Mouse (Mus musculus) large intestine, adult 2 months (tissue): ENCODE results near the gene Chrnb4. TPM values are rescaled to one million over a fixed set of nuclear protein-coding genes. Genes with fewer than 3 reads are reported as not detected.

Experiments used
- DNase-seq: peaks from one replicate; pipeline ENCODE4 v3.0.0-alpha.2; 2012; ENCODE audit warnings: low read depth, low spot score
- WGBS: fragments of 180-500 bp; shearing (Covaris S2); methylation state at CpG from one replicate; pipeline ENCODE4 v1.1.7; 2018; 5-methylcytosine and 5-hydroxymethylcytosine counted together
- polyA plus RNA-seq: library from polyadenylated mRNA; depleted of rRNA; stranded (reverse); fragments of >200 nt; gene quantifications from 2 replicates; pipeline ENCODE4 v1.2.3, GENCODE M21; 2012; rRNA removed

Chrnb4 gene
- 3.6 and 3.7 TPM in 2 replicates for polyA plus RNA-seq

DNA sequence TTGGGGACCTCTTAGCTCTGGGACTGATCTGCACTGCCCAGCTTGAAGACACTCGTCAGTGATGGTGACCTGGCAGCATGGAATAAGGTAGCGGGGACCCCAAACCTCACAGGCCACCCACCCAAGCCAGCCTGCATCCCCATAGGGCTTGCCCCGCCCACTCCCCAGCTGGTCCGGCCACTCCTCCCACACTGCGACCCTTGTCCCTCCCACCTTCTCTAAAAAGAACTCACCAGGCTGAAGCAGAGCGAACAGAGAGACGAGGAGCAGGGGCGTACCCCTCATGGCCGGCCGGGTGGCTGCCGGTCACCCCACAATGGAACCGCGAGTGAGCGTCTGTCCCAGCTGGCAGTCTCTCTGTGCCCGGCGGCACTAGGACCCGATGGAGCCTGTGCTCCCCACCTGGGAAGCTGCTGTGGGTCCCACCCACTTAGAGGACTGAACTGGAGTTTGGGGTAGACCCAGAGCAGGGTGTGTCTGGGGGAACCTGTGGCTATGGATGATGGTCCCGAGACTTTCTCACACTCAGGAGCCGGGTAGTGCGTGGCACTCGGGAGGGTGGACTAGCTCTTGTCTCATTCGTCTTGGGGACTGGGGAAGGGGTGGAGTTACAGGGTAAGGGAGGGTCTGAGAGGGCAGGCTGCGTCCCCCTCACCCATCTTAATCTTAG, at the start of gene Chrnb4:
TSS of gene Chrnb4 (minus strand) at position 569 of the 670 bp plus-strand sequence.
- no peak for DNase-seq
- WGBS: 4% methylated on average over 23 of the region's 23 CpGs

DNA sequence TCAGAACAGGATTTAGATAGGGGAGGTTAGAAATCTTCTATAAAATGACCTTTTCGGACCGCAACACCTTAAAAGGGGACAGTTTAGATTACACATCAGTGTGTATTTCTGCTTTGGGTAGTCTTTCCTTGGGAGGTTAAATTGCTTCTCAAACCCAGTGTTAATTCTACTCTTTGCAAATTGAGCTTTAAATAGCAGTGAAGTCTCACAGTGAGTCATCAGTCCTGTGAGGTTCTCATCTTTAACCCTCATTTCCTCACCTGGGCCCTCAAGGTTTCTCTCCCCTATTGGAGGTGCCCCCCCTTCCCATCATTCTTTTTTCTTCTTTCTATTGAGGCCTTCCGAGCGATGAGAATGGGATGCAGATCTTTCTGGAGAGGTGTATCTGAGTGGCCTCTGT, 48.3 kb upstream of the Chrnb4 start:
- 96% methylated on average over 4 of the region's 4 CpGs for WGBS
- DNase-seq: no peak

DNA sequence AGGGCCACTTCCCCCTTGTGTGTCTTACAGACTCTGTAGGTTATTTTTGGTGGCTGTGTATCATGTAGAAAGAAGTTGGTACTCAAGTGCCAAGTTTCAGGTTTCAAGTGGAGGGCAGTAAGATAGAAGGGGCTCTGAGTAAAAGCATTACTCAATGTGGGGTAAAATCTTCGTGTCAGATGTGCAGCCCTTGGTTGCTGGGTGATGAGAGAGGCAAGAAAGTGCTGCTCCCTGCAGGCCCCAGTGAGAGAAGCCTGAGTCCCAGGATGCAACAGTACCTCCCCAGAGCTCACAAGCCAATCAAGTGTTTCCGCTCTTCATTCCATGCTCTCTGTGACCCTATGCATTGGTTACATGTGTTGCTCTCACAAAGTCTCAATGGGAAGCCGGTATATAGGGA, 47.5 kb upstream of the Chrnb4 start:
- 72% methylated on average over 3 of the region's 3 CpGs for WGBS
- DNase-seq: no peak

DNA sequence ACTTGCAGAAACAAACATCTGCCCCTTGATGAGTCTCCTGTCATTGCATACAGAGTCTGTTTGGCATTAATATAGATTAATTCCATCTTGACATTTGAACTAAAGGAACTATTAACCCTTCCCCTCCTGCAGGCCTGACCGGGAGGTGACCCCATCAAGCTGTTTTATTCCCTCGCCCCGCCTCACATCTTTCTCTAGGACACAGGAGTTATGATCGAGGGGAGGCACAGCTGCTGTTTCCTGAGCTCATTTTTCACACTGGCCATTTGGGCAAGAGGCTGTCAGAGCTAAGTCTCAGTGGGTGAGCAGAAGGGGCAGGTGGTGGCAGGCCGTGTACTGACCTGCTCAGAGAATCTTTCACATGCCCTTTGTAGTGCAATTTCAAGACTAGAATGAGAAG, 41.6 kb upstream of the Chrnb4 start:
- 48% methylated on average over 5 of the region's 5 CpGs for WGBS
- DNase-seq: no peak

DNA sequence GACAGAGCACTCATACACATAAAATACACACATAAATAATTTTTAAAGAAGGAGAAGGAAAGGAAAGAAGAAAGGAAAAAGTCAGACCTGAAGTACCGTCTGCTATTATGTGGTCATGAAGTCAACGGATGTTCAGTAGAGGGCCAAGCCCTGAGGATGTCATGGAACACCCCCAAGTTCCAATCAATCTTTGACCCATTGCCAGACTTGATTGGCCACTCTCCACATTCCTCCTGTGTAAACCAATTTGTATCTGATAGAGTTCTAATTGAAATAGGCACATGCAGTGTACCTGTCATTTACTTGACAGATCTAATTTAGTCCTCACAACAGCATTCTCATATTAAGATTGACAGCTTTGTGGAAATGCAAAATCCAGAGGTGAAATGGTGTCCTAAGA, 40.6 kb upstream of the Chrnb4 start:
- WGBS: 82% methylated on average over 2 of the region's 2 CpGs
- DNase-seq: no peak

DNA sequence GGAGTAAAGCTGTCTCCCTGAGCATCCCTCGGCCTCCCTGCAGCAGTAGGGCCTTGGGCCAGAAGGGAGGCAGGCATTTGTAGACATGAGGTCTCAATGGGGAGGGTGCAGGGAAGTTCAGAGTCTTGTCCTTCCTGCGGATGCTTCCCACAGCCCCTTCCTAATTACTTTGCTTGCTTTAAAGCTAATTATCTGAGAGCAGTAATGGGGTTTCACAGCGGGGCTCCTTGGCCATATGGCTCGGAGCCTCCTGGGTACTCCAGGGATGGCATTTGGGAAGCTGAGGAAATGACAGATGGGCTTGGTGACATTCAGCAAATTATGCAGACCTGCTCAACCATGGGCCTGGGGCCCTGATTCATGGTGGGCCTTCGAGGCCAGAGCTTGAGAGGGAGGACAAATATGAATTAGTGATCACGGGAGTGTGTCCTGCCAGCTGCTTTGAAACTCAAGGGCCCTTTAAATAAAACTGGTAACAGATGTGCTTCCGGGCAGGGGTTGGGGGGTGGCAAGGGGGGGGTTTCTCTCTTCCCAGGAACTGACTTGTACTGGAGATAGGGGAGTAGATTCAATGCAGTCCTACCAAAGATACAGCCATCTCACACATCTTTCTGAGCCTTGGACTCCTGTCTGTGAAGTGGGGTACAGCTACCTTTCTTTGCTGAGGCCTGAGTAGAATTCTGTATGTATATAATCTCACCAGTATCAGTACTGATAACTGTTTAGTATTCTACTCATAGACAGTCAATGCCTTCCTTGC, 34.8 kb upstream of the Chrnb4 start:
- 50% methylated on average over 7 of the region's 7 CpGs for WGBS

DNA sequence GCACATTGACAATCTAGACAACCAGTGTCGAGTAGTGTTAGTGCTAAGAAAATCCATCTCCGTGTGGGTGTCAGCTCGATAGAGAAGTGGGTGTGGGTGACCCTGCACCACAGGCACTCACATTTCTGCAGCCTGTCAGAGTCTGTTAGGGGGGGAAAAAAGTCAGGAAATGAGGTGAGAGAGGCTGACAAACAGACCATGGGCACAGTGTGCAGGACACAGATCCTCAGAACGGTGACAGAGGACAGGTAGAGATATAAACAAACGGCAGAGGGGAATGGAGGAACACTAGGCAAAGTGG, 19.3 kb upstream of the Chrnb4 start:
- 52% methylated on average over 5 of the region's 5 CpGs for WGBS
- DNase-seq: no peak

More for the DNA sequence above, 34.8 kb upstream of the Chrnb4 start:
- no peak for DNase-seq

DNA sequence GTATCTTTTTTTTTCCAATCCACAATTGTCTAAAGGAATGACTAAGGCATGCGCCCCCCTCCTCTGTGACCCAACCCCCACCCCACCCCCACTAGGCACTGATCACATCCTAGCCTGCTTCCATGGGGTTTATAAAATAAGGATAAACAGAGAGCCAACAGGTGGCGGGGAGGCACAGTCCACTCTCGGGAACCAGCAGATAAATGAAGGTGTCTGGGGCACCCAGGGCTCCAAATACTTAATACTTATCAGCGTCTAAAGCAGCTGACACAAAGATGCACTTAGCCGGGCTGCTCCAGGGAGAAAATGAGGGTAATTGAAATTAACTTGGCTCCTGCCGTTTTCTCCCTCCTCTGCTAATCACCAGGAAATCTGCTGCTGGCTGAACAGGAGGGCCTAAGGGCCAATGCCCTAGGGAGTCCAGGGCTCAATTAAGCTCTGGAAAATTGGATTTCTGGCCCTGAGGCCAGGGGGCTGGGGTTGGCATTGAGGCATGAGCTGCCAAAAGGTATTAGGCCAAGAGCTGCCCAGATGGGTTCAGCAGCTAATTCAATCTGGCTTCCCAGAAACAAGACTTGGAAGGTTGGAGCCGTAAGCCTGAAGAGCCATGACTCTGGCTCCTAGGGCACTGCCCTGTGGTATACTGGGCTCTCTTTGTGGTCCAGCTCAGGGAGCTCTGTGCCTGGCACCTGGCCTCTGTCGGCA, 18.8 kb upstream of the Chrnb4 start:
- 66% methylated on average over 8 of the region's 8 CpGs for WGBS
- no peak for DNase-seq

DNA sequence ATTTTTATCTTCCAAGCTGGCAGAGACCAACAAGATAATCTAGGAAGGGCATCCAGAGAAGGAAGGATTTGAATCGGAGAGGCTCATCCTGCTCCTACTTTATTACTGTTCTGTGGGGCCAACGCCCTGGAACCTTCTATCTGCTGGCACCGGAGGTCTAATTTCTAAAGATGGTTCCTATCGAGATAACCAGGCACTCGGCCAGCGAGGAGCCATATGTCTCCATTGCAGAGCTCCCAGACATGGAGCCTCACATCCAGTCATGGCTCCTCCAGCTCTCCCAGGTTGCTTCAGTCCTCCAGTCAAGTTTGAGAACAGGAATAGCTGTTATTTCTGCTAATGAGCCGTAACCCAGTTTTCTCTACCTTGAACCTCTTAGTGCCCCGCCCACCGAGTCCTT, 16.7 kb upstream of the Chrnb4 start:
- no peak for DNase-seq
- 54% methylated on average over 9 of the region's 9 CpGs for WGBS

DNA sequence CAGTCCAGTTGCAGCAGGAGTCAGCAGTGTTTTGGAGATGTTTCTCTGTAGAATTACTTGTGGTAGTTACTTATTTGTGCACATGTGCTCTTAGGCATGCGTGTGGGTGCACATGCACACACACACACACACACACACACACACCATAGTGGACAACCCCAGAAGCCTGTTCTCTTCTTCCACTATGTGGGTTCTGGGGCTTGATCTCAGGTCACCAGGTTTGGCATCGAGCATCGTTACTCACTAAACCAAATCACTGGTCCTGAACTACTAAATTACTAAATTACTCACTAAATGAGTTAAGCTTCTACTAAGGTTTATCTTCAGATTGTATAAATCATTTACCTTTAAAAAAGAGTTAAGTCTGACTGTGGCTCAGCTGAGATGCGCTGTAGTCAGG, 9.5 kb upstream of the Chrnb4 start:
- 85% methylated on average over 4 of the region's 4 CpGs for WGBS
- DNase-seq: no peak

DNA sequence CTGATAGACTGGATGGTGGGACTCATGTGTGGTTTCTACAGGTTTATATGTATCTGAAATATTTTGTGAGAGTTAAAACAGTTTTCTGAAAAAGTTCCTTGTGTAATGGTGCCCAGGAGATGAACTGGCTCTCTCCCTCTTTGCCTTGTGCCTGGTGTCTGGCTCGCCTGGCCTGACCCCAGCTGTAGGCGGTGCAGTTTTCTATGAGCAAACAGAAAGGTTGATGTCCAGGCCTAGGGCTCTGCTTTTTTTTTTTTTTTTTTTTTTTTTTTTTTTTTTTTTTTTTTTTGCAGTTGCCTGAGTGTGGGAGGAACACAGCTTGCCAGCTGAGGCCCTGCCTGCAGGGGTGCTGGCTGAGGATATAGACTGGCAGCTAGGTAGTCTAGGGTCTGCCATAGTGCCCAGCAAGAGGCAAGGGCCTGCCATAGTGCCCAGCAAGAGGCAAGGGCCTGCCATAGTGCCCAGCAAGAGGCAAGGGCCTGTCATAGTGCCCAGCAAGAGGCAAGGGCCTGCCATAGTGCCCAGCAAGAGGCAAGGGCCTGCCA, 6.9 kb upstream of the Chrnb4 start:
- WGBS: 44% methylated on average over 2 of the region's 2 CpGs
- DNase-seq: no peak

DNA sequence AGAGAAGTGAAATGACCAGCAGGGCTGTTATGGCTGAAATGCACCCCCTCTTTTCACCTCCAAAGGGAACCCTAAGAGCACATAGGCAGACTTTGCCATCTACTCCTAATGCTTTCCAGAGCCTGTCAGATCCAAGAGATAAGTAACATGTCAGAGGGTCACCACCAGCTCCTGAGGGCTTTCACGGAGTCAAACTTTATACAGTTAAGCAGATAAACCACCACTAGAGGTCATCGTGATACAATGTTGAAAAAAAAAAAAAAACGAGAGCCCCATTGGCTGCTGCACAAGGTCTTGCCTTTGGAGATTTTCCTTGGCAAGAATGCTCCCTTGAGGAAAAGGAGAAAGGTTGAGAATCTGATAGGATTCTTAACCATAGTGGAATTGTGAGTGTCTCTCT, 1.8 kb downstream of the Chrnb4 start:
- no peak for DNase-seq
- 0% methylated on average over 3 of the region's 3 CpGs for WGBS

DNA sequence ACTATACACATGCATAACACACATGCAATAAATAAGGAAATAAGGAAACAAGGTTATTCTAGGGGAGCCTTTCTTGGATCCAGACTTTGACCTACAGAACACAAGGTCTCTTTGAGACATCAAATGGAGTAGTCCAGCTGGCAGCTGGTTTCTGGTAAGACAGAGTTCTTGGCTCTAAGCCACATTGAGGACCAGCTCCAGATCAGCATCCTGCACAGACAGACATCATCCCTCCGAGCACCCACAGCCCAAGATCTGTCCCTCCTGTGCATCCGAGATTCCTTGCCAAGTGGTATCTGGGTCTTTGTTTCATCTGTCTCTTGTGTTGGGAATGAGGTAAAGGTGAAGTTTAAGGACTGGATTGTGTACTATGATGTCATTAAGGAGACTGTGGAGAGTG, 3.6 kb downstream of the Chrnb4 start:
- 31% methylated on average over 2 of the region's 2 CpGs for WGBS
- DNase-seq: no peak

DNA sequence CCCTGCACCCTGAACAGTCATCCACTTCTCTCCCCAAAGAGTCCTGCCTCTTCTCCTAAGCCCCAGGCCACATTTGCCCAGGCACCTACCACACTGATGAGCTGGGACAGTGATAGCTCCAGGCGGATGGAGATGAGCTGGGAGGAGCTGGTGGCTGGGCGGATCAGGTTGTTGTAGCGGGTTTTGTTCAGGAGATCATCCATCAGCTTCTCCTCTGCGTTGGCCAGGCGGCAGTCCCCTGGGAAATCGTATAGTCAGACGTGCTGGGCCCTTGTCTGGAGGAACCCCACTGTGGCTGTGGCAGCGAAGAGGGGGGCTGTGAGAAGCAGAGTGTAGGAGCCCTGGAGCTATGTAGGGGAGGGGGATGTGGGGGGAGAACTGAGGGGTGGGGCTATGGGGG, 4.9 kb downstream of the Chrnb4 start:
- DNase-seq: no peak
- 65% methylated on average over 8 of the region's 8 CpGs for WGBS

DNA sequence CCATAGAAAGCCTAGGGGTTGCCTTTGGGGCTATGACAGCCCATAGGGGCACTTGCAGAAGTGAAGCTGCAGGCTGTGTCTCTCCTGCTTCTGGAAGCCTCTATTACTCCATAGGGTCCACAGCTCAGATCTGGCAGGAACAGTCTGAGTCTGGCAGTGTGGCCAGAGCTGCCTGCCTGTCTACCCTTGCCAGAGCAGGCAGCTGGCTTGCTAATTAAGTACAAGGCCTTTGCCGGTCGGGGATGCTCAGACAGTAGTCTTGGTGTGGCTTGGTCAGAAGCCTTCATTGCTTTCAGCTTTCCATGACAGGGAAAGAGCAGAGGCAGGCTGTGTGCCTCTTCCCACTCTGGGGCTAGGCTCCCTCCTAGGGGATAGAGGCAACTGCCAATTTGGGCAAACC, 7.2 kb downstream of the Chrnb4 start:
- WGBS: 83% methylated on average over 2 of the region's 2 CpGs
- no peak for DNase-seq

DNA sequence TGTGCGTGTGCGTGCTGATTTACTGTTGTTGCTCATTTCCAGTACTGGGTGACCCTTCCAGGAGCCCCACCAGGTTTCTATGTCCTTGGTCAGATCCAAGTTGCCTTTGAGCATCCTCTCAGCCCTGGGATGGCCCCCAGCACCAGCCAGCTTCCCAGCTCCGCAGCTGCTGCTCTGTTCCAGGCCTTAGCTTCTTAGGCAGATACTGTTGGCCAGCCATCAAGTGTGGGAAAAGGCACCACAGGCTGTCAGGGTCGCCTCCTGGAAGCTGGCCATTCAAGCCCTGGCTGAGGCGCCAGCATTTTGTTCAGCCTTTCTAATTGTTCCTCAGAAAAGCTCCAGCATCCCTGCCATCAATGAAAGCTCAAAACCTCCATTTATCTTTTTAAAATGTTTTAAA, 8.6 kb downstream of the Chrnb4 start:
- 69% methylated on average over 5 of the region's 5 CpGs for WGBS
- no peak for DNase-seq

DNA sequence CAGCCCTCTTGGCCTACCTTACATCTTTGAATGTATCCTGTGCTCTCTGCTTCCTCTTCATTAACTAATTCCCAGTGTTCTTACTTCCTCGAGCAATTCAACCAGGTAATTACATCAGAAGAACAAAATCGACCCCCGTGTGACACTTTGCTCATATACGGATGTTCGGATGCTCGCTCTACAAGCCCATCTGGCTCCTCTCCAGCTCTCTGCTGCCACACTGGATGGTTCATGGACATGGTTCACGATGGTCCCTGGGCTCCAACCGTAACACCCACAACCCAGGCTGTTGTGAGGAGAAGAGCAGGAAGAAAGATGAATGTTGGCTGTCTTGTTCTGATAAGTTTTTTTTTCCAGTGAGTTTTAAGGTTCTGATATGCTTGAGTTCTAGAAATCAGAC, 9.6 kb downstream of the Chrnb4 start:
- 65% methylated on average over 8 of the region's 8 CpGs for WGBS
- no peak for DNase-seq

DNA sequence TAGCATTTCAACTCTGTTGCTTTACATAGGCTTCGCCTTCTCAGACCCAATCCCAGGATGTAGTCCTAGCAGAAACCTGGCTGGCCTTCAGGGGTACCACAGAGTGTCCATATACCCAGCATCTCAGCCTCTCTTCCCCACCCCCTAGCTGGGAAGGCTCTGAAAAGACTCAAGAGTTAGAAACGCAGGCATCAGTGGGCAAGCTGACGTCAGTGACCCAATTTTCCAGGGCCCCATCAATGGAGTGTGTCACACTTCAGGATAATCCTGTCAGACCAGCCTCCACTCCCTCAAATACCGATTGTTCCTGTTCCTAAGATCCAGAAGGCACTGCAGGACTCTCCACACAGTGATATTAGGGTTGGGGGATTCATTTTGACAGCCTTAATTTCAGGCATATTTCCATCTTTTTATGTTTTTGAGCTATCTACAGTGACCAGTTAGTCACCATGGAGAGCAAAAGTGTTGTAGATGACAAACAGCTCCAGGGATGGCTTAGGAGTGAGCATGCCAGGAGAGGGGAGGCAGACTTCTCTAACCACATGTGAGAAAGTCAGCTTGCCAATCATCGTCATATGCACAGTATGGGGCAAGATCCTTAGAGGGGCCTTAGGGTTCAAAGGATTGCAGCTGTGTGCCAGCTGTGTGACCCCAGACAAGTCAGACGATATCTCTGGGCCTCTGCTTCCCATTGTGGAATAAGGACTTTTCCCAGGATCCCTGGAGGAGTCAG, 17.0 kb downstream of the Chrnb4 start:
- WGBS: 57% methylated on average over 6 of the region's 6 CpGs
- DNase-seq: no peak

DNA sequence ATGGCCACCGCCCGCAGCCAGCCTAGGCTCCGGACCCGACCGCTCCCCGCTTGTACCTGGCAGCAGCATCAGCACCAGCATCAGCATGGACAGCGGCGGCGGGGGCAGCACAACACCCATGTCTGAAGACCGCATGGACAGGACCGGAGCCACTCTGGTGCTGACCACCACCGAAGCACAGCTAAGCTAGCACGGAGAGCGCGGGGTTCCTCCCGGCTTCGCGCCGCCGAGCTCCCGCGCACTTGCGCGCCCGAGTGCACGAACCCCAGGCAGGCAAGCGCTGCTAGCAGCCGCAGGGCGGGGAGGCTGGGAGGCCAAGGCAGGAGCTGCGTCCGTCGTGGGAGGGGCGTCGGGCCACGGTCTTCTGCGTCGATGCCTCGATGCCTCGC, 22.3 kb downstream of the Chrnb4 start, which contains the start of gene Chrna3:
TSS of gene Chrna3 (minus strand) at position 288 of the 389 bp plus-strand sequence.
- 1% methylated on average over 39 of the region's 39 CpGs for WGBS

More for the DNA sequence above, 22.3 kb downstream of the Chrnb4 start, which contains the start of gene Chrna3:
- no peak for DNase-seq
